Mouse (Mus musculus) erythroblast, embryonic 14.5 days (primary cell): ENCODE results near the gene Dcaf15. TPM values are rescaled to one million over a fixed set of nuclear protein-coding genes. Genes with fewer than 3 reads are reported as not detected.

Experiments
- H3K27me3 ChIP-seq: 2 replicates; pipeline ENCODE4 v1.6.1; 2012; ENCODE audit warnings: inconsistent platforms; ENCODE audit not compliant: control insufficient read depth
- H3K36me3 ChIP-seq: 2 replicates; pipeline ENCODE4 v1.6.1; 2012; ENCODE audit warnings: mild to moderate bottlenecking, inconsistent platforms; ENCODE audit not compliant: control insufficient read depth
- H3K4me1 ChIP-seq: 2 replicates; pipeline ENCODE4 v1.6.1; 2012; ENCODE audit warnings: inconsistent platforms; ENCODE audit not compliant: control insufficient read depth
- H3K4me3 ChIP-seq: replicated peaks from 2 replicates; pipeline ENCODE3; 2012; ENCODE audit warnings: moderate library complexity, mild to moderate bottlenecking, inconsistent platforms
- H3K9me3 ChIP-seq: 2 replicates; pipeline ENCODE4 v1.6.1; 2012; ENCODE audit warnings: low read length, inconsistent platforms, mixed read lengths; ENCODE audit not compliant: control insufficient read depth
- GATA1 ChIP-seq: IDR thresholded peaks from 2 replicates; pipeline ENCODE4 v1.6.1; 2012; ENCODE audit warnings: low read length, inconsistent platforms, mixed read lengths
- TAL1 ChIP-seq: IDR thresholded peaks from 3 replicates; pipeline ENCODE4 v1.6.1; 2012; ENCODE audit warnings: low read length, inconsistent platforms, mixed read lengths
- polyA plus RNA-seq: library from polyadenylated mRNA; stranded (reverse); fragments of >175 nt; gene quantifications from 2 replicates; pipeline ENCODE4 v1.2.3, GENCODE M21; 2012

The Dcaf15 gene
- 4.7 and 4.9 TPM in 2 replicates for polyA plus RNA-seq

GRCm38 (mm10) chr8:84104697-84105609 lies at the start of gene Dcaf15:
Gene Dcaf15 (minus strand): TSS chr8:84104768.
- Histone ChIP-seq H3K9me3 (peaks cover 2% of the 10 kb centered on the region; the same call in 1 of the 2 replicates), H3K4me1 (peaks cover 36% of the 10 kb centered on the region), H3K27me3 (no peaks in the 10 kb centered on the region), H3K36me3 (peaks cover 26% of the 10 kb centered on the region), H3K4me3 (peak within 1 kb of the TSS; percentile 83)
- TF ChIP-seq GATA1 (no peak), TAL1 (no peak)

DNA sequence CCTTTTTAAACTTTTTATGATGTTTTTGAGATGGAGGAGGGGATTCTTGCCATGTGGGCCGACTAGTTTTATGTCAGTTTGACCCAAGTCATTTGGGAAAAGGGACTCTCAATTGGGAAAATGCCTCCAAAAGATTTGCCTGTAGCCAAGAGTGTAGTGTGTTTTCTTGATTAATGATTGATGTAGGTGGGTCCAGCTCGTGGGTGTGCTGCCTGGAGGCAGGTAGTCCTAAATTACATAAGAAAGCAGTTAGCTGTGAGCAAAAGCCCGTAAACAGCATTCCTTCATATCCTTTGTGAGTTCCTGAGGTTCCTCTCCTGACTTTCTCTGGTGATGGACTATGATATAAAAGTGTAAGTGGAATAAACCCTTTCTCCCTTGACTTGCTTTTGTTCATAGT lies 44.6 kb upstream of the Dcaf15 start:
- no peaks in the 10 kb centered on the region for H3K27me3 ChIP-seq
- H3K36me3 ChIP-seq = peaks cover 2% of the 10 kb centered on the region; the same call in 1 of the 2 replicates
- H3K9me3 ChIP-seq = no peaks in the 10 kb centered on the region
- TF ChIP-seq GATA1 (no peak), TAL1 (no peak)
- peaks cover 23% of the 10 kb centered on the region for H3K4me1 ChIP-seq
- no peak overlapping the region for H3K4me3 ChIP-seq

DNA sequence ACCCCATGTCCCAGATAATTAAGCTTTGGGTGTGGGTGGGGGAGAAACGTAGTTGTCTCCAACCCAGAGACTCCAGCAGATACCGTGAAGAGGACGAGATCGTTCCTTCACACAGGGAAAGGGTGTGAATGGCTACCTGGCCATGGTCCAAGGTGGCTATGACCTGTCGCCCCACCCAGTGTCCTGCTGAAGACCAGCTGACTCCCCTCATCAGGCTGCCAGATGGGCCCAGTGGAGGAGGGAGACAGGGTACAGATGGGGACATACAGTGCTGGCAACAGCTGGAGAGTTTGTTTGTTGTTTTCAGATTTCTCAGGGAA lies 43.9 kb upstream of the Dcaf15 start:
- Histone ChIP-seq H3K36me3 (peaks cover 8% of the 10 kb centered on the region), H3K4me3 (no peak overlapping the region), H3K9me3 (no peaks in the 10 kb centered on the region)

GRCm38 (mm10) chr8:84147769-84148530 lies 43.4 kb upstream of the Dcaf15 start, which contains the start of the genes Cc2d1a and 4930432K21Rik:
Gene Cc2d1a (minus strand): TSS chr8:84147936.
Gene 4930432K21Rik (plus strand): TSS chr8:84148025.
- Histone ChIP-seq H3K27me3 (no peaks in the 10 kb centered on the region), H3K36me3 (peaks cover 14% of the 10 kb centered on the region), H3K9me3 (no peaks in the 10 kb centered on the region), H3K4me1 (peaks cover 23% of the 10 kb centered on the region), H3K4me3 (peak within 1 kb of the TSS; percentile 71)
- TF ChIP-seq GATA1 (no peak), TAL1 (no peak)

More for the DNA sequence above, 43.9 kb upstream of the Dcaf15 start:
- TF ChIP-seq GATA1 = no peak
- TF ChIP-seq TAL1 = no peak
- Histone ChIP-seq H3K27me3 (no peaks in the 10 kb centered on the region), H3K4me1 (peaks cover 23% of the 10 kb centered on the region)

DNA sequence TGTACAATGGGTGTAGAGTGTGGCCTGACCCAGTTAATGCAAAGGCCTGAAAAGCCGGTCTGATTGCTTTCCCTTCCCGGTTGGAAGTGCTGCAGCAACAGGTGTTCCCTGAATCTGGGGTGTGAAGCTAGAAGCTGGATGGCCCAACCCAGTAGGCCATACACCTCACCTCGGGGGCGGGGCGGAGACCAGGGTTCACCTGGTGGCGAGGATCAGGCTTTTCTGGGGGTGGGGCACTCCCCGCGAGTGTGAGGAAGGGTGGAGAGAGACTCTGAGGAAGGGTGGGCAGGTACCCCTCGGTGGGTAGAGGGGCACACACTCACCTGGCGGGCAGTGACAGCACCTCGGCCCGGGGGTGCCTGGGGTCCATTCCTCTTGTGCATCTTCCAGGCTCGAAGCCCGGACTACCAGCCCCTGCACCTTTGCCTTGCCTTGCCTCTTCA lies 42.8 kb upstream of the Dcaf15 start:
- peaks cover 23% of the 10 kb centered on the region for H3K4me1 ChIP-seq
- no peaks in the 10 kb centered on the region for H3K27me3 ChIP-seq
- H3K4me3 ChIP-seq = peak overlapping the region; percentile 71
- H3K36me3 ChIP-seq = peaks cover 19% of the 10 kb centered on the region
- TF ChIP-seq GATA1 = no peak
- TF ChIP-seq TAL1 = no peak
- no peaks in the 10 kb centered on the region for H3K9me3 ChIP-seq

GRCm38 (mm10) chr8:84144636-84145245 lies 40.2 kb upstream of the Dcaf15 start:
- H3K4me1 ChIP-seq = peaks cover 23% of the 10 kb centered on the region
- H3K4me3 ChIP-seq = no peak overlapping the region
- H3K27me3 ChIP-seq = no peaks in the 10 kb centered on the region
- peaks cover 39% of the 10 kb centered on the region for H3K36me3 ChIP-seq
- TF ChIP-seq TAL1 (no peak), GATA1 (no peak)
- no peaks in the 10 kb centered on the region for H3K9me3 ChIP-seq

DNA sequence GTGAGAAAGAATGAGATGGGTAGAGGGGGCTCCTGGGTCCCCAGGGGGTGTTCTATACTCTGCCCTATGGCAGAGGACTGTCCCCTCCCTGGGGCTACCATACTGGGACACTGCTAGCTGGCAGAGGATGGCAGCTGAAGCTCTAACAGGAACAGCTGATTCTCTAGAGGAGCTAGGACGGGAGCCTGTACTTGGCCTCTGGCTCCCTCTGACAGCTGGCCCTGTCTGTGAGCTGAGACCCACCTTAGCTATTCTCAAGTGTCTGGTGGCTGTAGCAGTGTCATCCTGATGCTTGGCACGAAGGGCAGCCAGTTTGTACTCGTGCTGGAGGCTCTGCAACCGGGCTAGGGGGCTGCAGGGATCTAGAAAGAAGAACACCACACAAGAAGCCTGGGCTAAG lies 36.3 kb upstream of the Dcaf15 start:
- no peaks in the 10 kb centered on the region for H3K9me3 ChIP-seq
- TF ChIP-seq TAL1 (no peak), GATA1 (no peak)
- H3K4me1 ChIP-seq = no peaks in the 10 kb centered on the region
- no peaks in the 10 kb centered on the region for H3K27me3 ChIP-seq
- H3K4me3 ChIP-seq = no peak overlapping the region
- H3K36me3 ChIP-seq = peaks cover 75% of the 10 kb centered on the region

DNA sequence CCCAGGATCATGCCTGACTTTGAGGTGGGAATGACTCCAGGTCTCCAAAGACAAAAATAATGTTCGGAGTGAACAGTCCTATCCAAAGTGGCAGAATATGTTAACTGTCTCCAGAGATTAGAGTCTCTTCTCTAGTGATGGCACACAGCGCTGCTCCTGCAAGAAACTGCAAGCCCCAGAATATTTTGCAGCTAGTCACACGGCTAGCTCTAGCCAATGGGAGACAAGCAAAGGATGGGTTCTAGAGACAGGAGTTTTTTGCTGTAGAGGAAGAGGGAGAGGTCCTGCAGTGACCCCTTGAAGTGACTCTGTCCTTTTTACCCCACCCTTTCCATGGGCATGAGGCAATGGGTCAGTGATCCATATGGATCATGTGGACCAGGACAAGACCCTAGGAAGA lies 33.3 kb upstream of the Dcaf15 start:
- H3K27me3 ChIP-seq = no peaks in the 10 kb centered on the region
- H3K36me3 ChIP-seq = peaks cover 88% of the 10 kb centered on the region
- no peak for TF ChIP-seq TAL1
- no peak for TF ChIP-seq GATA1
- no peaks in the 10 kb centered on the region for H3K4me1 ChIP-seq
- H3K9me3 ChIP-seq = no peaks in the 10 kb centered on the region
- H3K4me3 ChIP-seq = no peak overlapping the region
